Mouse (Mus musculus) lung, adult 10 weeks (tissue): ENCODE results near the gene Scrn1. TPM values are rescaled to one million over a fixed set of nuclear protein-coding genes. Genes with fewer than 3 reads are reported as not detected.

Source experiments
- polyA plus RNA-seq: library from polyadenylated mRNA; stranded (reverse); fragments of 350-450 nt; fragmentation: Illumina TruSeq; extraction: RNeasy Lipid Tissue Mini Kit (QIAGEN cat#74804); gene quantifications from one replicate; pipeline ENCODE4 v1.2.3, GENCODE M21; 2014; ENCODE audit warnings: low read depth, low replicate concordance; ENCODE audit not compliant: insufficient read depth

Scrn1 gene
- 10.1 TPM for polyA plus RNA-seq

GRCm38 (mm10) chr6:54565665-54566545, at the start of gene Scrn1:
TSS of gene Scrn1 (minus strand) at chr6:54566489.

DNA sequence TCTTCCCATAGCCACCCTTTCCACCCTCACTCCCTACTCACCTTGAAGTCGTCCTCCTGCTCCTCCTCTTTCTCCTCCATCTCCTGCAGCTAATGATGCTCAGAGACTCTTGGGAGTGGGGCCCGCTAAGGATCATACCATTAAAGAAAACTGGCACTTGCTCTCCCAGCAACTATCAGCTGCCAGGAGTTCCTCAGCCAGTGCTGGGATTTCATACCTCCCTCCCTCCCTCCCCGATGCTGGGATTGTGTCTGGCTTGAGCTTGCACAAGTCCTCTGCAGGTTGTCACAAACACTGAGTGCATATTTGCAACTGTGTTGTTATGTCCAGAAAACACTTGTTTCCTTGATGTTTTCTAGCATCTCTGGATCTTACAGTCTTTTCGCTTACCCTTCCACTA, 30.9 kb upstream of the Scrn1 start, which contains the start of gene Fkbp14:
Gene Fkbp14, minus strand, starts transcription at position 101 of the 400 bp plus-strand sequence.

DNA sequence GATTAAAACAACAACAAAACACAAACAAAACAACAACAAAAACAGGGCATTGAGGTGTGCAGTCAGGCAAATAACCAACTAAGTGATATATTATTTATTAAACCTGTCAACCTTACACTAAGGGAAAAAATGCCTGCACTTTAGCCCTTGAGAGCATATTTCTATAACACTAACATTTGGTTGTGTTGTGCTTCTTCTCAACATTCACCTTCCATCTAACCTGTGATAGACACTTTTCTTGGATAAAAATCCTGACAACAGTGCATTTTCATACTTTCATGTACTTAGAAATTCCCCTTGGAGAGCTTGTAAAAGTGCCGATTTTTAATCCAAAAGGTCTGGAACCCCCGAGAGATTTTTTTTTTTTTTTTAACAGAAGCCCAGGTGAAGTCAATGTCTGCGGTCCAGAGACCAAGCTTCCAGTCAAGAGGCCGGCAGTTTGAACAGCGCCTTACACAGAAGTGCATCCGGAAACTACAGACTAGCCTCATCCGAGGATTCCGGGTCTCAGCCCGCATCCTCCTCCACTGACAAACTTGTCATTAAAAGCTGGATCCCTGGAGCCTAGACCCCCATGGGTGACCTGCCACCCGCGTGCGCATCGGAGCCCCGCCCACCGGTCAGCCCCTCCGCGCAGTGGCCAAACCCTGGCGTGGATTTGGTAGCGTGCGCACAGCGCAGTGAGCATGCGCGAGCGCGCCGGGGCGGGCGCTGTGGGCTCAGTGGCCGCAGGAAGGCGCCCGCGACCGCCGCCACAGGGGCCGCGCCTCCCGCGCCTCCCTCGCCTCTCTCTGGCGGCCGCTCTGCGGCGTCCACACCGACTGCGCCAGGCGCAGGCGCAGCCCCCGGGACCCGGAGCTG, 28.4 kb upstream of the Scrn1 start, which contains the start of gene Plekha8:
Gene Plekha8, plus strand, starts transcription at position 643 of the 861 bp plus-strand sequence.

Other genes starting within 250 kb of the Scrn1 start
- 4.8 TPM for gene Prr15, start 240.7 kb downstream of the Scrn1 start, polyA plus RNA-seq
- gene Wipf3, start 136.9 kb downstream of the Scrn1 start, polyA plus RNA-seq = 3.0 TPM
- gene Plekha8, start 28.6 kb upstream of the Scrn1 start, polyA plus RNA-seq = 2.8 TPM
- gene Fkbp14, start 30.8 kb upstream of the Scrn1 start, polyA plus RNA-seq = 10.0 TPM
- 12.4 TPM for gene Mturn, start 115.1 kb upstream of the Scrn1 start, polyA plus RNA-seq